Mouse (Mus musculus): ENCODE measurements around the gene Pam16. TPM values are rescaled to one million over a fixed set of nuclear protein-coding genes. Genes with fewer than 3 reads are reported as not detected.

Pam16 gene
- polyA plus RNA-seq, 1 experiment = 41.8 TPM

DNA sequence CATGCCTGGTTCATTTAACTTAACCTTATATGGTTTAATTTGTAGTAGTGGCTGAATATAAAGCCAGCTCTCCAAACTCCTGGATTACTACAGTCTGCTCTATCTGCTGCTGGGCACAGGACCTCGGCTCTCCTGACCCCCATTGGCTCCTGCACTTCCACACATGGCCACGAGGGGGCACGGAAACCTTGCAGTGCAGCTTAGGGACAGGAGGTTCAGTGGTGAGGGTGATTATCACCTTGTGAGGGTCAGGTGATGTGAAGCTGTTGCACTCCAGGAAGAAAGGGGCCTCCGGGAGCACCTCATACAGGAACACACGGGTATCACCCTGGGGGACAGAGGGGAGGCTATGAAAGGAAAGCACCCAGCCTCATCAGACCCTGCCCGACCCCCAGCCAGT is 5.2 kb upstream of the Pam16 start:
- WGBS = 14% methylated on average over 6 of the region's 6 CpGs
- Histone ChIP-seq H3K4me1 (ENCODE audit: control insufficient read depth, insufficient read depth, low read length) (peaks cover 8% of the 10 kb centered on the region; the same call in 1 of the 2 replicates), H3K27me3 (replicated peaks; ENCODE audit: control insufficient read depth, insufficient read depth, low read length) (no peaks in the 10 kb centered on the region), H3K36me3 (ENCODE audit: control insufficient read depth, insufficient read depth, low read length) (no peaks in the 10 kb centered on the region), H3K4me3 (ENCODE audit: insufficient read depth, low read depth, low read length) (no peak overlapping the region), H3K27ac (ENCODE audit: insufficient read depth, low read depth, low read length) (no peak overlapping the region)
- peak; percentile 89 for DNase-seq
- peak; percentile 98 for TF ChIP-seq CTCF (conservative IDR thresholded peaks at IDR 0.05; ENCODE audit: insufficient read depth, insufficient read length, low read depth, low read length)
- no peak for TF ChIP-seq POLR2A (IDR thresholded peaks at IDR 0.05; ENCODE audit: low read depth, low read length)

DNA sequence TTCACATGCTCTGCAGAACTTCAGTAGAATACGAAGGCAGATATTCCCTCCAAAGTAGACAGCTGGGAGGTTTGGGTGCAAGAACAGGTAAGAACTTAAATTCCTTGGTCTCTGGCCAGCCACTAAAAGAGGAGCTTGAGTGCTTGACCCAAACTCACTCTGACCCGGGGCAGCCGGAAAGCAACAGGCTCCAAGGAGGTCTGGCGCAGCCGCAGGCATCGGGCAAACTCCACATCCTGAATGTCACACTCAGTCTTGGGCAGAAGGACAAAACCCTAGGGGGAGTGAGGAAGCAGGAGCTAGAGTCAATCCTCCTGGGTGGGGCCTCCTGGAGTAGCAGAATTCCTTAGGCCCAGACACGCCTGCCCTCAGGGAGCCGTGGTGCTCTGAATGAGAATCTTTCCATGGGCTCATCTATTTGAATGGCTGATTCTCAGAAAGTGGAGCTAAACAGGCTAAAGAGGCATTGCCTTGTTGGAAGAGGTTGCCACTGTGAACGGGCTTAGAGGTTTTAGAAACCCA is 4.2 kb upstream of the Pam16 start:
- TF ChIP-seq POLR2A (IDR thresholded peaks at IDR 0.05; ENCODE audit: low read depth, low read length) = no peak
- TF ChIP-seq CTCF (conservative IDR thresholded peaks at IDR 0.05; ENCODE audit: insufficient read depth, insufficient read length, low read depth, low read length) = no peak
- H3K36me3 ChIP-seq (ENCODE audit: control insufficient read depth, insufficient read depth, low read length) = no peaks in the 10 kb centered on the region
- H3K27ac ChIP-seq (ENCODE audit: insufficient read depth, low read depth, low read length) = no peak overlapping the region
- no peaks in the 10 kb centered on the region for H3K27me3 ChIP-seq (replicated peaks; ENCODE audit: control insufficient read depth, insufficient read depth, low read length)
- no peak overlapping the region for H3K4me3 ChIP-seq (ENCODE audit: insufficient read depth, low read depth, low read length)
- 68% methylated on average over 9 of the region's 9 CpGs for WGBS
- peaks cover 9% of the 10 kb centered on the region; the same call in 1 of the 2 replicates for H3K4me1 ChIP-seq (ENCODE audit: control insufficient read depth, insufficient read depth, low read length)
- DNase-seq = peak; percentile 72

DNA sequence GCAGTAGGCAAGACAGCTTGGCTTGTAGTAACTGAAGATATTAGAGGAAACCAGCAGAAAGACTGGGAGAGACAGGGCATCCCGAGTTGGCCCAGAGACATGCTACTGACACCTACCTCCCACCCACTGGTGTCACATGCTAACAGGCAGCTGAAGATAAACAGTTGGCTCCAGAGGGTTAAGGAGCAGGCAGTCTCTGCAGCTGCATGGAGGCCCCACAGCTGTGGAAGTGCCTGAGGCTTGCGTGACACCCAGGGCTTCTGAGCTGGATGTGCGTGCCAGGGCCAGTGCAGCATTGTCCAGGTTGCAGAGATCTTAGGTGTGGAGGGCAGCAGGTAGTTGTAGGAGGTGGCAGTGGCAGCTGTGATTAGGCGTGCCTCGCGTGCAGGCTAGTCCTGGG is 2.3 kb upstream of the Pam16 start:
- 75% methylated on average over 6 of the region's 6 CpGs for WGBS
- Histone ChIP-seq H3K36me3 (ENCODE audit: control insufficient read depth, insufficient read depth, low read length) (no peaks in the 10 kb centered on the region), H3K4me1 (ENCODE audit: control insufficient read depth, insufficient read depth, low read length) (peaks cover 22% of the 10 kb centered on the region), H3K27me3 (replicated peaks; ENCODE audit: control insufficient read depth, insufficient read depth, low read length) (no peaks in the 10 kb centered on the region), H3K4me3 (ENCODE audit: insufficient read depth, low read depth, low read length) (no peak overlapping the region), H3K27ac (ENCODE audit: insufficient read depth, low read depth, low read length) (no peak overlapping the region)
- TF ChIP-seq CTCF (conservative IDR thresholded peaks at IDR 0.05; ENCODE audit: insufficient read depth, insufficient read length, low read depth, low read length) = no peak
- TF ChIP-seq POLR2A (IDR thresholded peaks at IDR 0.05; ENCODE audit: low read depth, low read length) = no peak
- no peak for DNase-seq

DNA sequence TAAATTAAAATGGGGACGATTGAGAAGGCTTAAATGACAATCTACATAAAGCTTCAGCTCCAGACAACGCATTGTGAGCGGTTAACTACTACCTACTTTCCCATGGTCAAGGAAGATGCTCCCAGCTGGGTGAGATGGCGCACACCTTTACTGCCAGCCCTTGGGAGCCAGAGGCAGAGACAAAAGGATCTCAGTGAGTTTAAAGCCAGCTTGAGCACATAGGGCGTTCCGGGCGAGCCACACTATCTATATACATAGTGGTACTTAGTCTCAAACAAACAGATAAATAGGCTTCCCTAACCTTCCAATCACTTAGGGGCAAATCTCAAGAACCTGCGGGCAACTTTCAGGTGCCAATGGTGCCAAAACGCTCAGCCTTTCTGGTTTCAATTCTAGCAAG is 714 bp downstream of the Pam16 start:
- no peaks in the 10 kb centered on the region for H3K36me3 ChIP-seq (ENCODE audit: control insufficient read depth, insufficient read depth, low read length)
- peaks cover 25% of the 10 kb centered on the region for H3K4me1 ChIP-seq (ENCODE audit: control insufficient read depth, insufficient read depth, low read length)
- peak; percentile 12 for DNase-seq
- TF ChIP-seq CTCF (conservative IDR thresholded peaks at IDR 0.05; ENCODE audit: insufficient read depth, insufficient read length, low read depth, low read length) (no peak), POLR2A (IDR thresholded peaks at IDR 0.05; ENCODE audit: low read depth, low read length) (no peak)
- WGBS = 15% methylated on average over 9 of the region's 9 CpGs
- H3K27me3 ChIP-seq (replicated peaks; ENCODE audit: control insufficient read depth, insufficient read depth, low read length) = no peaks in the 10 kb centered on the region
- H3K4me3 ChIP-seq (ENCODE audit: insufficient read depth, low read depth, low read length) = peak overlapping the region; percentile 80
- H3K27ac ChIP-seq (ENCODE audit: insufficient read depth, low read depth, low read length) = peak overlapping the region; percentile 85

DNA sequence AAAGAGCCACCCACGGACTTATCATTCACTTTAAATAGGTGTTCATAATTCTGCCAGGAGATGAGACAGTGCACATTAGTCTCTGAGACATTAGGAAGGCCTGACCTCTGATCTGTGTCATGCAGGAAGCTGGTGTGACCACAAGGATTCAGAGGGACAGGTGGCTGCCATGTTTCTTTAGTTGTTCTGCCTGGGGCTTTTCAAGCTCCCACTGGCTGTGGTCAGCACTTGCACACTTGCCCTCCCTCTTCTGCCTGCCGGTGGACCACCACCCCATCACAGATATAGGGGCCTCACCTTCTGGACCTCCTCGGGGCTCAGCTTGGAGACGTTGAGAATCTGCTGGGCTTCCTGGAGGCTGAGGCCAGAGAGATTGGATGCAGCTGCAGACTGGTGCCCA is 8.0 kb downstream of the Pam16 start:
- Histone ChIP-seq H3K36me3 (ENCODE audit: control insufficient read depth, insufficient read depth, low read length) (peaks cover 3% of the 10 kb centered on the region; the same call in 1 of the 2 replicates), H3K27ac (ENCODE audit: insufficient read depth, low read depth, low read length) (no peak overlapping the region), H3K4me3 (ENCODE audit: insufficient read depth, low read depth, low read length) (no peak overlapping the region), H3K4me1 (ENCODE audit: control insufficient read depth, insufficient read depth, low read length) (peaks cover 41% of the 10 kb centered on the region), H3K27me3 (replicated peaks; ENCODE audit: control insufficient read depth, insufficient read depth, low read length) (no peaks in the 10 kb centered on the region)
- TF ChIP-seq CTCF (conservative IDR thresholded peaks at IDR 0.05; ENCODE audit: insufficient read depth, insufficient read length, low read depth, low read length) = no peak
- TF ChIP-seq POLR2A (IDR thresholded peaks at IDR 0.05; ENCODE audit: low read depth, low read length) = no peak
- 58% methylated on average over 4 of the region's 4 CpGs for WGBS
- DNase-seq = peak; percentile 13

DNA sequence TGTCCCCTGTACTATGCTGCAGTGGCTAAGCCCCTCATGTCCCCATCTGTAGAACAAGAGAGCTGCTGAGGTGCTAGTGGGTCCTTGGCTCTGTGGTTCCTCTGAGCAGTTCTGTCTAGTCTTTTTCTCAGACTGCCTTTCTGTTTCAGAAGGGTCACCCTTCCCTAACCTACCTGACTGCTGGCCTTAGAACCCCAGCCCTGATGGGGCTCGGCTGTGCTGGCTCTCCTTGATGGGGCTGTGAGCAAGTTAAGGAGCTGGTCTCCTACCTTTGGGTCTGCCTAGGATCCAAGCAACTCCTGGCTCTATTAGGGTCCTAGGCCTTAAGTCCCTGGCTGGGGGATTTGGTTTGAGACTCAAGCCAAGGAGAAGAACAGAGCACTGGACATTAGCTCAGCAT is 9.5 kb downstream of the Pam16 start:
- WGBS = 48% methylated on average over 1 of the region's 1 CpGs
- TF ChIP-seq POLR2A (IDR thresholded peaks at IDR 0.05; ENCODE audit: low read depth, low read length) (no peak), CTCF (conservative IDR thresholded peaks at IDR 0.05; ENCODE audit: insufficient read depth, insufficient read length, low read depth, low read length) (no peak)
- Histone ChIP-seq H3K4me3 (ENCODE audit: insufficient read depth, low read depth, low read length) (no peak overlapping the region), H3K27me3 (replicated peaks; ENCODE audit: control insufficient read depth, insufficient read depth, low read length) (no peaks in the 10 kb centered on the region), H3K36me3 (ENCODE audit: control insufficient read depth, insufficient read depth, low read length) (peaks cover 3% of the 10 kb centered on the region; the same call in 1 of the 2 replicates), H3K4me1 (ENCODE audit: control insufficient read depth, insufficient read depth, low read length) (peaks cover 37% of the 10 kb centered on the region), H3K27ac (ENCODE audit: insufficient read depth, low read depth, low read length) (peak overlapping the region; percentile 54)
- DNase-seq = peak; percentile 10

DNA sequence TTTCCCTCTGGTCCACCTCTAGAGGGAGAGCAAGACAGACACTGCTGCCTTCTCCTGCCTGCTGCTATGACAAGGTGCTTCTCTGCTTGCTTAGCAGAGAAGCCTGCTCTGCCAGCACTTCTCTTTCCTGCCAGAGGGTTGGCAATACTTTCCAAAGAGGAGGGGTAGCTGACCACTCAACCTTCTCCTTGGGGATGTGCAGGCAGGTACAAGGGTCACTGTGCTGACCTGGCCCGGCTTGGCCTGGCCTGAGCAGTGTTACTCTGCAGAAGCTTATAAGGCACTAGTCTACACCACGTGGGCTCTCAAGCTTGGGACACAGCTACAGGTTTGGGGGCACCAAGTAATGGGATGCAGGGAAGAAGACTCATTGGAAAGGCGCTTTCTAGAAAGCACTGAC is 10.1 kb downstream of the Pam16 start:
- H3K4me3 ChIP-seq (ENCODE audit: insufficient read depth, low read depth, low read length) = no peak overlapping the region
- H3K4me1 ChIP-seq (ENCODE audit: control insufficient read depth, insufficient read depth, low read length) = peaks cover 37% of the 10 kb centered on the region
- no peak for TF ChIP-seq POLR2A (IDR thresholded peaks at IDR 0.05; ENCODE audit: low read depth, low read length)
- no peak; the same call in 1 of the 2 replicates for TF ChIP-seq CTCF (conservative IDR thresholded peaks at IDR 0.05; ENCODE audit: insufficient read depth, insufficient read length, low read depth, low read length)
- peaks cover 3% of the 10 kb centered on the region; the same call in 1 of the 2 replicates for H3K36me3 ChIP-seq (ENCODE audit: control insufficient read depth, insufficient read depth, low read length)
- 47% methylated on average over 3 of the region's 3 CpGs for WGBS
- peak overlapping the region; percentile 71 for H3K27ac ChIP-seq (ENCODE audit: insufficient read depth, low read depth, low read length)
- DNase-seq = peak; percentile 93
- H3K27me3 ChIP-seq (replicated peaks; ENCODE audit: control insufficient read depth, insufficient read depth, low read length) = no peaks in the 10 kb centered on the region

Measured in kidney, adult 2 months (tissue).